Mouse (Mus musculus): ENCODE data around the gene Efna2.

The Efna2 gene

GRCm38 (mm10) chr10:80179068-80180051, at the start of gene Efna2:
TSS of gene Efna2 (plus strand) at chr10:80179482.
- DNase-seq, result peak; percentile 56 to 70

GRCm38 (mm10) chr10:80129846-80130245, 49.4 kb upstream of the Efna2 start:
- DNase-seq, result peak; percentile 72 to 75

- peak in 1 of 2 experiments; percentile 11 for DNase-seq
Observed at GRCm38 (mm10) chr10:80130403-80131031, 48.8 kb upstream of the Efna2 start.

- DNase-seq, result peak in 1 of 2 experiments; percentile 54
Observed at GRCm38 (mm10) chr10:80131316-80131951, 47.8 kb upstream of the Efna2 start.

- no peak for DNase-seq
Observed at GRCm38 (mm10) chr10:80131952-80132350, 47.3 kb upstream of the Efna2 start.

- DNase-seq, result peak; percentile 51 to 67
Observed at GRCm38 (mm10) chr10:80133226-80133849, 45.9 kb upstream of the Efna2 start.

- DNase-seq, result peak in 1 of 2 experiments; percentile 44
Observed at GRCm38 (mm10) chr10:80134421-80134820, 44.9 kb upstream of the Efna2 start.

GRCm38 (mm10) chr10:80135161-80135560, 44.1 kb upstream of the Efna2 start:
- DNase-seq, result no peak

- no peak for DNase-seq
Observed at GRCm38 (mm10) chr10:80135641-80136040, 43.6 kb upstream of the Efna2 start.

- no peak for DNase-seq
Observed at GRCm38 (mm10) chr10:80136179-80136951, 42.9 kb upstream of the Efna2 start.

- DNase-seq, result peak; percentile 61 to 79
Observed at GRCm38 (mm10) chr10:80136952-80137625, 42.2 kb upstream of the Efna2 start.

GRCm38 (mm10) chr10:80137626-80138552, 41.4 kb upstream of the Efna2 start:
- peak; percentile 62 to 68 for DNase-seq

GRCm38 (mm10) chr10:80138553-80139438, 40.5 kb upstream of the Efna2 start, which contains the start of gene Atp5d:
TSS of gene Atp5d (plus strand) at chr10:80138632.
- DNase-seq, result peak; percentile 82 to 86

- DNase-seq, result peak in 1 of 2 experiments; percentile 18
Observed at GRCm38 (mm10) chr10:80139439-80139775, 39.9 kb upstream of the Efna2 start.

GRCm38 (mm10) chr10:80139975-80140665, 39.2 kb upstream of the Efna2 start:
- peak in 1 of 2 experiments; percentile 25 for DNase-seq

- DNase-seq, result no peak
Observed at GRCm38 (mm10) chr10:80140666-80141035, 38.6 kb upstream of the Efna2 start, which contains the start of gene Cbarp. TSS of gene Cbarp (minus strand) at chr10:80140835.

- peak; percentile 97 to 98 for DNase-seq
Observed at GRCm38 (mm10) chr10:80141243-80141642, 38.0 kb upstream of the Efna2 start.

- peak; percentile 95 to 96 for DNase-seq
Observed at GRCm38 (mm10) chr10:80141786-80142529, 37.3 kb upstream of the Efna2 start.
